Mouse (Mus musculus) embryonic stem cell, embryonic (primary cell): Measurements from ENCODE around the gene Zfp964.
"Not testable (repeated sequence)": the region's sequence is repeated elsewhere in the genome, so short reads cannot be mapped to it uniquely, and the experiment has no call there.

Experiments used
- CTCF ChIA-PET, 4 experiments: fragments of 300-600 bp in 2 of 4; fragments of 350-600 bp in 2 of 4; sonication (Branson Sonifier 250); formaldehyde crosslinking; loops; one replicate each; lab custom pipeline; 2022; ENCODE audit warnings: inconsistent platforms in 2 of 4; lab: Charles Lee
- POLR2A ChIA-PET, 4 experiments: fragments of 300-600 bp in 2 of 4; fragments of 350-600 bp in 2 of 4; sonication (Branson Sonifier 250); formaldehyde crosslinking; loops; one replicate each; lab custom pipeline; 2022; ENCODE audit warnings: antibody characterized with exemption in 4 of 4, inconsistent platforms in 1 of 4; lab: Charles Lee

Zfp964 gene

GRCm38 (mm10) chr8:69654358-69654981 lies at the start of gene Zfp964:
Zfp964 (plus strand) TSS chr8:69654479.
- CTCF ChIA-PET = interaction anchor here (0.9 to 2.2 kb wide), 8 partner anchors 29 to 204 kb away, joined by 3 to 29 read pairs (median 4); partner anchors contain the start of genes Zfp868 (in 4 of the 4) and Zfp963 (in 1 of the 4)
- POLR2A ChIA-PET = interaction anchor here (0.5 to 3.0 kb wide), 55 partner anchors 9 to 1384 kb away, joined by 3 to 97 read pairs (median 4); partner anchors contain the start of genes Zfp868 (in 3 of the 4), Zfp963 (in 3 of the 4), Cilp2 (in 1 of the 4) and Gm20422 (in 1 of the 4)

GRCm38 (mm10) chr8:69614687-69615086 lies 39.6 kb upstream of the Zfp964 start:
- ChIA-PET POLR2A (interaction anchor here in 2 of 4 experiments (1.0 to 3.2 kb wide), 3 partner anchors 10 to 102 kb away, joined by 4 to 24 read pairs (median 8); partner anchors contain the start of gene Zfp868 (in 2 of the 2)), CTCF (interaction anchor here in 3 of 4 experiments (0.6 to 1.5 kb wide), 5 partner anchors 11 to 762 kb away, joined by 3 to 14 read pairs (median 4); partner anchors contain the start of gene Zfp868 (in 1 of the 3))

GRCm38 (mm10) chr8:69618078-69618477 lies 36.2 kb upstream of the Zfp964 start:
- ChIA-PET CTCF (interaction anchor here in 1 of 4 experiments (0.6 kb wide), 1 partner anchor 941 kb away, joined by 6 read pairs; no protein-coding TSS in a partner anchor), POLR2A (interaction anchor here in 3 of 4 experiments (0.9 to 2.4 kb wide), 4 partner anchors 98 to 178 kb away, joined by 3 to 10 read pairs (median 4); partner anchors contain the start of gene Zfp963 (in 1 of the 3))

DNA sequence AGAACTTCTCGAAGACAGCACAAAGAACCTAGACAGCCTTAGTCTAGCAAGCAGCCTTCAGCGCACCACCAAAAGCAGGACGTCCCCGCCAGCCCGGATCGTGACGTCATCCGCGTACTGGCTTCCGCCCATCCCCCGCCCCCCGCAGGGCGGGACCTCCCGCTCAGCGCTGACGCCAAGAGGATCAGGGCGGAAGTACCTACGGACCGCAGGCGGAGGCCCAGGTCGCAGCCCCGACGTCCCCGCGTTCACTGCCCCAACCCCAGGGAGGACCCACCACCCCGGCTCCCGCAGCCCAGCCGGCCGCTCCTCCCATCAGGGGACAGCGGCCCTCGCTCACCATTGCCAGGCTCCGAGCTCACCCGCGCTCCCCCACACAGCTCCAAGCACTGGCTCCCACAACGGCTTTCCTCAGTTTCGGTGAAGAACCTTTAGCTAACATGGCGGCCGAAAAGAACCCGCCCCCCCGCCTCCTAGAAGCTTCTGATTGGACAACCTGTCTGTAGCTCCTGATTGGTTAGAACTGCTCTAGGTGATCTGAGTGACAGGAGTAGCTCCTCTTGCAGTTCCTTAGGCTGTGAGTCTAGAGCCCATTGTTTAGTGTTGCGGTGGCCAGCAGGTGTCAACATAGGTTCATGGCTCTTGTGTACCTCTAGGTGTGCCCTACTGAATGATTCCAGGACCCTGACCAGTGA lies 29.0 kb upstream of the Zfp964 start, which contains the start of gene Zfp868:
Gene Zfp868 (minus strand): TSS at position 454 of the 695 bp plus-strand sequence.
- ChIA-PET CTCF (interaction anchor here (0.6 to 1.6 kb wide), 50 partner anchors 9 to 899 kb away, joined by 3 to 29 read pairs (median 5); partner anchors contain the start of genes Zfp964 (in 4 of the 4), Zfp963 (in 2 of the 4), Cilp2 (in 1 of the 4) and D130040H23Rik (in 1 of the 4)), POLR2A (interaction anchor here (0.6 to 2.9 kb wide), 153 partner anchors 9 to 914 kb away, joined by 3 to 98 read pairs (median 4); partner anchors contain the start of genes Gmip (in 3 of the 4), Lpar2 (in 3 of the 4), Pbx4 (in 3 of the 4) and Zfp963 (in 3 of the 4))

DNA sequence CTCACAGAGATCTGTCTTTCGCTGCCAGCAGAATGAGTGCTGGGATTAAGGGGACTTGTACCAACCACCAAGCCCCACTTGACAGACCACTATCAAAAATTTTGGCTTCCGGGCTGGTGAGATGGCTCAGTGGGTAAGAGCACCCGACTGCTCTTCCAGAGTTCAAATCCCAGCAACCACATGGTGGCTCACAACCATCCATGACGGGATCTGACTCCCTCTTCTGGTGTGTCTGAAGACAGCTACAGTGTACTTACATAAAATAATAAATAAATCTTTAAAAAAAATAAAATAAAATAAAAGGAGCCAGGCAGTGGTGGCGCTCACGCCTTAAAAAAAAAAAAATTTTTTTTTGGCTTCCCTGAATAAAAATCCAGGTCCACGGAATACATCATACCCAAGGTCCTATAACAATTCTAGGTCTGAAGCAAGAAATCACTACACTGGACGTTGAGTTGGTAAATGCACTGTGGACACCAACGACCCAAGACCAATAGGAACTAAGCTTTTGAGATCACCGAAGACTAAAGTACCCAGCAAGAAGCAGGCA lies 396 bp upstream of the Zfp964 start:
- CTCF ChIA-PET = interaction anchor here in 3 of 4 experiments (0.9 to 2.2 kb wide), 7 partner anchors 29 to 205 kb away, joined by 3 to 29 read pairs (median 5); partner anchors contain the start of genes Zfp868 (in 3 of the 3) and Zfp963 (in 1 of the 3)
- POLR2A ChIA-PET = interaction anchor here (0.5 to 3.0 kb wide), 45 partner anchors 9 to 1384 kb away, joined by 3 to 97 read pairs (median 4); partner anchors contain the start of genes Zfp868 (in 3 of the 4), Zfp963 (in 3 of the 4), Cilp2 (in 1 of the 4) and Gm20422 (in 1 of the 4)

GRCm38 (mm10) chr8:69661294-69661693 lies 7.0 kb downstream of the Zfp964 start:
- CTCF ChIA-PET = no interaction called here
- POLR2A ChIA-PET = no interaction called here

- CTCF ChIA-PET = not testable (repeated sequence)
- POLR2A ChIA-PET = interaction anchor here in 2 of 4 experiments (0.9 to 2.0 kb wide), 4 partner anchors 10 to 85 kb away, joined by 3 to 6 read pairs (median 4); partner anchors contain the start of genes Zfp964 (in 2 of the 2), Zfp868 (in 1 of the 2) and Zfp963 (in 1 of the 2)
These were observed 10.8 kb downstream of the Zfp964 start for GRCm38 (mm10) chr8:69665051-69665450.

- ChIA-PET CTCF (interaction anchor here in 3 of 4 experiments (0.5 to 1.4 kb wide), 6 partner anchors 11 to 574 kb away, joined by 3 to 4 read pairs (median 4); partner anchors contain the start of gene Zfp964 (in 2 of the 3)), POLR2A (interaction anchor here in 3 of 4 experiments (0.7 to 1.5 kb wide), 10 partner anchors 15 to 432 kb away, joined by 3 to 10 read pairs (median 4); partner anchors contain the start of genes Zfp868 (in 2 of the 3) and Zfp964 (in 1 of the 3))
These were observed 47.5 kb downstream of the Zfp964 start for GRCm38 (mm10) chr8:69701810-69702209.

DNA sequence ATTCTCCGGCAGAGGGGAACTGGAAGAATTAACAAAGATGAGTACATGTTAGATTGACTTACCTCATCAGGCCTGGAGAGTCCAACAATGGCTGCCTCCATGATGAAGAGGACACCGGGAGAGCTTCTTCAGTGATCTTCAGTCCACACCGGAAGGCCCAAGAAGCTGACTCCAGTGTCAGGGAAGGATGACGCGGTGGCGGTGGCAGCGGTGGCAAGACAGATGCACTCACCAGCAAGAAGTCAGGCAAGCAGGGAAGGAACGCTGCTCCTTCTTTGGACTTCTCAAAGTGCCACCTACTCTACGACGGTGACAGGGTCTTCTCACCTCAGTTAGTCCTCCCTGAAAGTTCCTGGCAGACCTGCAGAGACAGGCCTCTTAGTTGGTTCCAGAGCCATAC lies 56.3 kb downstream of the Zfp964 start, which contains the start of gene Zfp869:
Gene Zfp869 (minus strand): TSS at position 101 of the 400 bp plus-strand sequence.
- CTCF ChIA-PET = not testable (repeated sequence)
- POLR2A ChIA-PET = interaction anchor here in 1 of 4 experiments (1.5 kb wide), 1 partner anchor 40 kb away, joined by 3 read pairs; the partner anchor contains the start of gene Zfp963

DNA sequence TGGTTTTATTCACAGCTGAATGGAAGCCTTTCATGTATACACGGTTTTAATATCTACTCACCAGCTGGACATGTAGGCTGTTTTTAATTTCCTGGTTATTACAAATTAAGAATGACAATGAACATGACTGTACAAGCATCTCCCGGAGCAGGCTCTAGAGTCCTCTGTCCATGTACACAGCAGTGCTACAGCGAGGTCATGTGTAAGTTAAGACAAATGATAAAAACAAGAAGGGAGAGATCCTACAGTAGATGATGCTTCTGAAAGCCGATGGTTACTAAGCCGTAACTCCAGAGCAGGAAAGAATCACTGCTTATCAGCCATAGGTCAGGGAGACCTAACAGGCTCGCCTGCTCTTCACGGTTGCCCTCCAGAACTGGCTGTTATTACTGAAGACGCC lies 59.2 kb downstream of the Zfp964 start:
- ChIA-PET POLR2A (interaction anchor here in 1 of 4 experiments (0.8 to 1.5 kb wide), 3 partner anchors 10 to 88 kb away, joined by 3 to 4 read pairs (median 3); partner anchors contain the start of genes Zfp868 and Zfp963), CTCF (no interaction called here)

DNA sequence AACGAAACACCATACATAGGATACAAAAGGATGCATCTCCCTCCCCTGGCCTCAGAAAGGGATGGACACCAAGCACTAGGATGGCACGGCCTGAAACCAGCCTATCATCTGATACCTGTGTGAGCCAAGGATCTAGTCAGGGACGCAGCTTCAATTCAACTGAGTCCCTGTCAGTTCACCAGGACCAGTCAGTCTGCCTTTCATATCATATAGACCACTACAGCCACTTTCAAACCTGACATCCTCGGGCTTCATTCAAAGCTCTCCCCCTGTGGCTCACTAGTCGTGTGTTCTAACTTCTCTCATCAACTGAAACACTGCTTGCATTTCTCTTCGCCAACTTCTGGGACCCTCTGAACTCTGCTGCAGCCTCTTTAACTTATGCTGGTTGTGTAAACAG lies 61.1 kb downstream of the Zfp964 start:
- POLR2A ChIA-PET = interaction anchor here in 3 of 4 experiments (1.4 to 3.3 kb wide), 16 partner anchors 11 to 316 kb away, joined by 3 to 98 read pairs (median 14); partner anchors contain the start of genes Zfp868 (in 3 of the 3), Gm20422 (in 1 of the 3), Zfp963 (in 1 of the 3) and Zfp964 (in 1 of the 3)
- CTCF ChIA-PET = no interaction called here
